Mouse (Mus musculus) liver, embryonic 11.5 days (tissue): ENCODE results near the gene Moxd1. TPM values are rescaled to one million over a fixed set of nuclear protein-coding genes. Genes with fewer than 3 reads are reported as not detected.
A peak's percentile ranks its signal among the peaks of the same experiment; 100 is the strongest.

Experiments used
- ATAC-seq: fragments of 200-750 bp; cut with Nextera tagmentation; replicated peaks from 2 replicates; pipeline ENCODE4 v1.8.0; 2017; ENCODE audit warnings: moderate number of reproducible peaks, mild to moderate bottlenecking, moderate TSS enrichment, moderate library complexity; ENCODE audit not compliant: low FRiP score
- DNase-seq: peaks from one replicate; pipeline ENCODE4 v3.0.0-alpha.2; 2017; ENCODE audit warnings: low spot score
- H3K27ac ChIP-seq: fragments of 300-500 bp; sonication (generic); 2 replicates; pipeline ENCODE4 v1.5.1; 2014; ENCODE audit warnings: mild to moderate bottlenecking, low read depth, low read length, control low read depth
- H3K27me3 ChIP-seq: fragments of 300-500 bp; sonication (generic); replicated peaks from 2 replicates; pipeline ENCODE4 v1.6.1; 2014; ENCODE audit warnings: low read length, mixed read lengths; ENCODE audit not compliant: control insufficient read depth, insufficient read depth
- H3K36me3 ChIP-seq: fragments of 300-500 bp; sonication (generic); 2 replicates; pipeline ENCODE4 v1.6.1; 2014; ENCODE audit warnings: mild to moderate bottlenecking, low read length, moderate library complexity, mixed read lengths; ENCODE audit not compliant: control insufficient read depth, insufficient read depth
- H3K4me1 ChIP-seq: fragments of 300-500 bp; sonication (generic); replicated peaks from 2 replicates; pipeline ENCODE4 v1.6.1; 2014; ENCODE audit warnings: low read length, mixed read lengths; ENCODE audit not compliant: control insufficient read depth, insufficient read depth
- H3K4me2 ChIP-seq: fragments of 300-500 bp; sonication (generic); 2 replicates; pipeline ENCODE4 v1.6.1; 2014; ENCODE audit warnings: mild to moderate bottlenecking, control low read depth, moderate library complexity
- H3K4me3 ChIP-seq: fragments of 300-500 bp; sonication (generic); 2 replicates; pipeline ENCODE4 v1.5.1; 2014; ENCODE audit warnings: low read depth, low read length, control low read depth
- H3K9ac ChIP-seq: fragments of 300-500 bp; sonication (generic); 2 replicates; pipeline ENCODE4 v1.6.1; 2014; ENCODE audit warnings: low read depth, low read length, control low read depth
- H3K9me3 ChIP-seq: fragments of 300-500 bp; sonication (generic); 2 replicates; pipeline ENCODE4 v1.6.1; 2016; ENCODE audit warnings: low read length, inconsistent platforms, mixed read lengths; ENCODE audit not compliant: control insufficient read depth
- WGBS: fragments of 180-500 bp; shearing (Covaris S2); extraction: QIAGEN DNeasy Blood & Tissue Kit; methylation state at CpG from one replicate; pipeline ENCODE4 v1.1.7; 2014; 5-methylcytosine and 5-hydroxymethylcytosine counted together
- polyA plus RNA-seq: library from polyadenylated mRNA; unstranded; fragments of >200 nt; fragmentation: Nextera tagmentation; extraction: Ambion mirVana; gene quantifications from 2 replicates; pipeline ENCODE4 v1.2.1, GENCODE M21; 2014

Gene Moxd1
- polyA plus RNA-seq, 1 experiment from 2014 or later: 2.3 TPM

DNA sequence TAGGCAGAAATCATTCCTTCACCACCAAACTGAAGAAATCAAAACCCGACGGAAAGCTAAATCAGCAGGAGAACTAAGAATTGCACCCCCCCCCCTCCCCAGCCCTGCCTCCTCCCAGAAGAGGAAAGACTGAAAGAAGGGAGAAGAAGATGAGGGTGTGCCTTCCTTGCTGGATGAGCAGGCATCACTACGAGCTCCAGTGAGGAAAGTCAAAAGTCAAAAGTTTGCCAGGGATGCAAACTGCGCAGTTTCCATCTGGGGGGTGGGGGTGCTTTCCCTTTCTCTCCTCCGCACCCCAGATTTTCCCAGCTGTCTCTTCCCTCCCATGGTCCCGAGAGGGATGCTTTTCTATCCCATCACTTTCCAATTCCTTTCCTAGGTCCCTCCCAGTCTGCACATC is 406 bp upstream of the Moxd1 start:
- no peaks in the 10 kb centered on the region for H3K9me3 ChIP-seq
- peak overlapping the region; percentile 46 for H3K4me3 ChIP-seq
- H3K4me1 ChIP-seq: no peaks in the 10 kb centered on the region
- ATAC-seq: no peak
- peak overlapping the region; percentile 72 for H3K4me2 ChIP-seq
- no peaks in the 10 kb centered on the region for H3K36me3 ChIP-seq
- H3K9ac ChIP-seq: no peak overlapping the region
- H3K27me3 ChIP-seq: peaks cover 34% of the 10 kb centered on the region
- no peak for DNase-seq
- H3K27ac ChIP-seq: no peak overlapping the region
- WGBS: 21% methylated on average over 6 of the region's 6 CpGs

DNA sequence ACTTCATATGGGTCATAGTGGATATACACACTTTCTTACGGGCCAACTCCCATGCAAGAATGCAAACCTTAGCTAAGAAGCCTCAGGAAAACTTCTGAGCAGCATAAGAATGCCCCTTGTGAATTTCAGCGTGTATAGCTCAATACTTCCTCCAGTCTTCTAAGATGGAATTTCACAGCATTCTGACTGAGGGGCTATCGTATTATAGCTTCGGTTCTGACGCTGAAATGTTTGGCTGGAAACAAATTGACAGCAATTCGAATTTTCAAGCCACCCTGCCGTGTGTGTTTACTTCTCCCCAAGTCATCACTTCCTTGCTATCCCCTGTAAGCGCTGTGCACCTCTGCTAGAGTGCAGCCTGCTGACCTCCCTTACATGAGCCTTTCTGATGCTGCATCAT is 1.3 kb downstream of the Moxd1 start:
- Histone ChIP-seq H3K27ac (no peak overlapping the region), H3K9ac (no peak overlapping the region), H3K4me2 (no peak overlapping the region), H3K4me1 (no peaks in the 10 kb centered on the region), H3K27me3 (peaks cover 34% of the 10 kb centered on the region), H3K36me3 (no peaks in the 10 kb centered on the region), H3K9me3 (no peaks in the 10 kb centered on the region), H3K4me3 (no peak overlapping the region)
- ATAC-seq (no peak), DNase-seq (no peak)
- WGBS: 28% methylated on average over 8 of the region's 8 CpGs

DNA sequence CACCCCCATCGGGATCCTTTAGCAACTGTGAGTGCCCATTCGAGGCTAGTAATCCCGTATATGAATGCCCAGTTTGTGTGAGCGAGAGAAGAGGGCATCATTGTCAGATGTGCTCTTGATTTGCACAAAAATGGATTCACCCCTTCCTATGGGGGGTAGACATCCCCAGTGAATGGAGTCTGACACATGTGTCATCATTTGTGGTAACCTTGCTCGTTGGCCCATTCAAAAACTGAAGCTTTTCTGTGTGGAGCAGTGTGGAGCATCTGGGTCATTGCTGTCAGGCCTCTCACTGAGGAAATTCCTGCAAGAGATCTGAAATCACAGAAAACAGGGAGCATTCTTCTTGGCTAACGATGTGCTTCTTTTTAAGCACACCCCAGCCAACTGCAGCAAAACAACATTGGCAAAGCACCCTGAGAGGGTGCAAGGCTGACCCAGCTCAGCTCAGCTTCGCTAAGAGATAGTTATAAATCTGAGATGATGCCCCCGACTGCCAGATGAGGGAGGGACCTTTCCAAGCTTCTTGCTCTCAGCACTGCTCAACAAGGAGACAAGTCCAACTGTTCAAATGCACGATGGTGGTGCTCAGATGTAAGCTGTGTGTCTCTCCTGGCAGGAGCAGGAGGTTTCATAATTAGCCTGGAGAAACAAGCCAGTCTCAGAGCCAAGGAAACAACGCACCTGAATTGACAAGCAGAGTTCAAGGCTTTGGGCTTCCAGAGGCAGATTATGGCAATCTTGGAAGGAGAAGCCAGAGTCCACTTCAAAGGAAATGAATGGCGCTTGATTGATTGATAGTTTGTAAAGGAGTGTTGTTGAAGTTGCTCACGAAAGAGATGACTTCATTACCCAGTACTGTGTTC is 5.2 kb downstream of the Moxd1 start:
- no peak overlapping the region for H3K4me3 ChIP-seq
- H3K4me1 ChIP-seq: no peaks in the 10 kb centered on the region
- H3K4me2 ChIP-seq: no peak overlapping the region
- DNase-seq: no peak
- H3K27ac ChIP-seq: no peak overlapping the region
- 69% methylated on average over 12 of the region's 12 CpGs for WGBS
- H3K36me3 ChIP-seq: no peaks in the 10 kb centered on the region
- no peak for ATAC-seq
- H3K9me3 ChIP-seq: no peaks in the 10 kb centered on the region
- peaks cover 17% of the 10 kb centered on the region for H3K27me3 ChIP-seq
- no peak overlapping the region for H3K9ac ChIP-seq

DNA sequence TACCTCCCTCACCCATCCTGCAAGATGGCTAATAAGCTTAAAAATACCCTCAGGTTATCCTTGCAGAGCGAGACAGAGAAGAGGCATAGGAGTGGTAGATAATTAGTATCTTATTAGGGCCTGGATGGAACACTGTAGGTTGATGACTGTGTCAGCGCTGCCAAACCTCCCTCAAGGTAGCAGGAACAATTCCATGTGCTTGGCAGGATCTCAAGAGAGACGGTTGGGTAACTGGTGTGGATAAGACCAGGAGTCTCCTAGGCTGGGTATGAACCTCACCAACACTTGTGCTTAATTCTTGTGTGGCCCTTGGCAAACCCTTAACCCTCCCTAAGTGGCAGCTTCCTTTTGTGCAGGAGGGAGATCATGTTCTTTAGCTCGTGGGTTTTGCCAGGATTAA is 9.0 kb downstream of the Moxd1 start:
- Histone ChIP-seq H3K27ac (no peak overlapping the region), H3K4me3 (no peak overlapping the region), H3K4me2 (no peak overlapping the region), H3K9ac (no peak overlapping the region), H3K36me3 (no peaks in the 10 kb centered on the region), H3K27me3 (no peaks in the 10 kb centered on the region), H3K9me3 (no peaks in the 10 kb centered on the region), H3K4me1 (no peaks in the 10 kb centered on the region)
- WGBS: 75% methylated on average over 4 of the region's 4 CpGs
- ATAC-seq: no peak
- no peak for DNase-seq

DNA sequence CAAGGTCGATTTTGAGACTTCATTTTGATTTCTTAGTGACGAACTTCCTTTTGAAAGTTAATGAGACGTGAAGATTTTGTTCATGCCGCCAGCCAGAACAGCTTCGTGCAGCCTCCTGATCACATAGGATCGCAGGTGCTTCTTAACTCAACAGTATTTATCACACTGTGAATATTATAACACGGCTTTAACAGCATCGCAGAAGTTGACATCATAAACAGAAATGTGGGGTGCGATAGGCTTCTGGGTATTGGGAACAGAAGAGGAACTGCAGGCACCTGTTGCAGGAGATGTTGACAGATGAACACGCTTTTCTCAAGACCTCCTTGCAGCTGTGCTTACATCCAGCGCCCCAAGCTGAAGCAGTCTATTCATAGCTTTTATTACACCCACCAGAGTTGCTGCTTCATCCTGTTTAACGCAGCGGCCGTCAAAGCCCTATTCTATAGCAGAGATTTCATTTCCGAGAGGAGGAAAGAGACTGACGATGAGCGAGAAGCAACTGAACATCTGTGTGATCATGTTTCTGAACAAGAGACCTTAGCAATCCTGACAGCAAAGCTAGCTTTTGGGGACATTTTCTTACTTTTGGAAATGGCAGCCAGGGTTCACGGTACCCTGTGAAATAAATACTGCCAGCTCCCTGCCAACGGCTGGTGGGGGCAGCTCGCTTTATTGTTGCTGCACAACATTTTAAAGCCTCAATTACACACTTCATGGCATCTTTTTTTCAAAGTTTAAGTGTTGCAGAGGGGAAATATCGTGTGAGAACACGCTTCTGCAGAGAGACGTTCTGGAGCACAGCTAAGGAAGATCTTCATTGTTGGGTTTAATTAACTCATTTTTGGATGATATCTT is 12.3 kb downstream of the Moxd1 start:
- WGBS: 82% methylated on average over 23 of the region's 23 CpGs

DNA sequence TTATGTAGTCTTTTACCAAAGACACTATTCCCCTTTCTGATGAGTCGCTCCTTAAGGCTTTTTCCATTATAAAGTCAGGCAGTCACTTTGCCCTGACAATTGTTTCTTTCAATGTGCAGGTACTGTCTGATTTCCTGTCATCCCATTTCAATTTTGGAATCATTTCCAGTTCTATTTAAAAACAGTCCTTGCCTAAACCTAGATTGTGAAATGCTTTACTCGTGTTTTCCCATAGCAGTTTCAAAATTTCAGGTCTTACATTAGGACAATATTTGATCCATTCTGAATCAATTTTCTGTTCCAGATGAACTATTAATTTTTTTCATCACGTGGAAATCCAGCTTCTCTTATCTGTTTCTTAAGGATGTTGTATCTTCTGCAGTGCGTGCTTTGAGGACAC is 23.5 kb downstream of the Moxd1 start:
- DNase-seq: no peak
- no peak overlapping the region for H3K9ac ChIP-seq
- H3K27ac ChIP-seq: no peak overlapping the region
- H3K36me3 ChIP-seq: no peaks in the 10 kb centered on the region
- H3K27me3 ChIP-seq: no peaks in the 10 kb centered on the region
- no peak overlapping the region for H3K4me2 ChIP-seq
- no peak overlapping the region for H3K4me3 ChIP-seq
- no peak for ATAC-seq
- H3K9me3 ChIP-seq: no peaks in the 10 kb centered on the region
- no peaks in the 10 kb centered on the region for H3K4me1 ChIP-seq
- WGBS: 73% methylated on average over 4 of the region's 4 CpGs

More for the DNA sequence above, 12.3 kb downstream of the Moxd1 start:
- H3K27me3 ChIP-seq: no peaks in the 10 kb centered on the region
- no peaks in the 10 kb centered on the region for H3K36me3 ChIP-seq
- no peak overlapping the region for H3K27ac ChIP-seq
- ATAC-seq: no peak
- H3K4me3 ChIP-seq: no peak overlapping the region
- H3K9me3 ChIP-seq: no peaks in the 10 kb centered on the region
- H3K4me1 ChIP-seq: no peaks in the 10 kb centered on the region
- no peak overlapping the region for H3K9ac ChIP-seq
- no peak overlapping the region for H3K4me2 ChIP-seq
- DNase-seq: no peak

DNA sequence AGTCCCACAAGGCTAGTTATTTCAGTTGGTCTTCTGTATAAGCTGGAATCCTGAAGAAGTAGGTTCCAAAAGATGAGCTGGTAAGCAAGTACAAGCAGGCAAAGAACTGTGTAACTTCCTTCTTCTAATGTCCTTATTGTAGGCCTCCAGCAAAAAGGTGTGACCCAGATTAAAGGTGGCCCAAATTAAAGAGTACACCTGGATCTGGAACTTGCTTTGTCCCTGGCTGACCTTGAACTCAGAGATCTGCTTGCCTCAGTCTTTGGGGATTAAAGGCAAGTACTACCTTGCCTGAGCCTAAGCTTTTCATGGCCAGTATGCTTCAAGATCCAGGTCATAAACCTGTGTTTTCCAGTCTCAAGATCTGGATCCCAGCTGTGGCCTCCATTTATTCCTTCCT is 24.8 kb downstream of the Moxd1 start:
- ATAC-seq (no peak), DNase-seq (no peak)

DNA sequence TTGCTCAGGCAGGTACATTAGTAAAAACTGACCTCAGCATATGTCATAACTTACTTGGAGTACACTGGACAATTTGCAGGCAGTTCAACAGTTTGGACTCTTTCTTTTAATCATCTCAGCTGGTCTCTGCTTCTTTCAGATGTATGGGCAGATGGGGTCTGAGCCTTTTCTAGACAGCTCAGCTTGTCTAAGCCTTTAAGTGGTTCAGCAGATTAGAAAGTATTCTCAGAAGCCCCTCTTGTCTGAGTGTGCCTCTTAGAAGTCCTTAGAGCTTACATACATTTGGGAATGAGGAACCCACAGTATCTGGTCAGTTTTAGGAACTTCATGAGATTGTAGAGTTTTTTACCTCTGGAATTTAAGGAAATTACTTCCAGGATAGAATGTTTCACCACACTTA is 28.3 kb downstream of the Moxd1 start:
- Histone ChIP-seq H3K4me3 (no peak overlapping the region), H3K36me3 (no peaks in the 10 kb centered on the region), H3K9ac (no peak overlapping the region), H3K4me1 (no peaks in the 10 kb centered on the region), H3K9me3 (no peaks in the 10 kb centered on the region), H3K27ac (no peak overlapping the region), H3K27me3 (no peaks in the 10 kb centered on the region), H3K4me2 (no peak overlapping the region)
- ATAC-seq: no peak
- no peak for DNase-seq

More for the DNA sequence above, 24.8 kb downstream of the Moxd1 start:
- no peaks in the 10 kb centered on the region for H3K9me3 ChIP-seq
- no peaks in the 10 kb centered on the region for H3K36me3 ChIP-seq
- H3K4me3 ChIP-seq: no peak overlapping the region
- H3K27ac ChIP-seq: no peak overlapping the region
- H3K4me1 ChIP-seq: no peaks in the 10 kb centered on the region
- H3K27me3 ChIP-seq: no peaks in the 10 kb centered on the region
- H3K9ac ChIP-seq: no peak overlapping the region
- no peak overlapping the region for H3K4me2 ChIP-seq
